Mouse (Mus musculus) gastrocnemius, adult 8-10 months (tissue): Measurements from ENCODE around the gene Spns1. TPM values are rescaled to one million over a fixed set of nuclear protein-coding genes. Genes with fewer than 3 reads are reported as not detected.

Experiments used
- DNase-seq, 2 experiments: peaks; one replicate each; pipeline ENCODE4 v3.0.0; 2022; ENCODE audit warnings: low spot score in 2 of 2
- total RNA-seq, 4 experiments: library from RNA; stranded (reverse); gene quantifications; 2 replicates each; pipeline ENCODE4 v1.2.4; 2022

Gene Spns1
- total RNA-seq, 4 experiments from 2014 or later, result 22.7 to 23.9 (median 22.8) TPM

DNA sequence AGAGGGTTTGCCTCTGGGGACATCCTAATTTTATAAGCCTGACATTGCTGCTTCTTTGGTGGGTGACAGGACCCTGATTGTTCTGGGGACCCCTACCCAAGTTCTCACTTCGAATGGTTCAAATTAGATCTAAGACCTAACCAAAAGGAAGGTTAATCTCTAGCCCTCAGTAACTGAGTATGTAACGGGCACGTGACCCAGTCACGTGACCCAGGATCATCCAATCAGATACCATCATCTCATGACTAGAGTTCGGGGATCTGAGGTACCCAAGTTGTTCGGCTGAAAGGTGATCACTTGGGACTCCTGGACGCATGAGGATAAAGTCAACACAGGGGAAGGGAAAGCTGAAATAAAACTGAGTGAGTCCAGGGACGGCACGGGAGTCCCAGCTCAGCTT is 4.2 kb downstream of the Spns1 start:
- no peak for DNase-seq

DNA sequence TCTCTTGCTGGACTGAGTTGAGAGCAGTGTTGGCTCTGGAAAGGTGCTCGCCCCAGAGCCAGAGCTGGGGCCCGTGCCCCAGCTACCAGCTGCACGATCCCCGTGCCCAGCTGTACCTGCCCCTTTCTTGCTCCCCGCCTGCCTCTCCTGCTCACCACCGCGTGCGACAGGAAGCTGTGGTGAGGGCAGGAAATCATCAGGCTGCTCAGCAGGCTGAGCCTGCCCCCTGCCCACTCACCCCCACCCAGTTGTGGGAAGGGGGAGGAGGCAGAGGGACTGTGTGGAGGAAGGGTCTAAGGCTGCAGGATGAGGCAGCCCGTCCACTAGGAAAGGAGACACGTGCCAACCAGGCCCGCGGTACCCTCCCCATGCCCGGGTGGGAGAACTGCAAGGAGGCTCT is 7.9 kb downstream of the Spns1 start, which contains the start of gene Lat:
TSS of gene Lat (minus strand) at position 178 of the 400 bp plus-strand sequence.
- DNase-seq, result no peak

DNA sequence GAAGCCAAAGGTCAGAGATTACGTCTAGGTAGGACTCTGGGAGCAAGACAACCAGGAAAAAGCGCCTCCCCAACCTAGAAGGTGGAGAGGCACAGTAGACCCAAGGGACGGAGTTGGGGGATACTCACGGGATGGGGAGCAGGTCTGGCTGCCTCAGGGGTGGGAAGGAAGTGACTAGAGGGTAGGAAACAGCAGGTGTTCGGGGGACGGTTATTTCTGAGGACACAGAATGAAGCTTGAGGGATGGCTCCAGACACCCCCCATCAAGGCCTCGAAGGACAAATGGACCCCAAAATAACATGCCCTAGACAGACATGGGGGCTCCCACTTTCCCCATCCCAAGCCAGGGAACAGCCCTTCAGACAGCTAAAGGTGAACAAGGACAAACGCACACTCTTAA is 8.9 kb downstream of the Spns1 start:
- no peak for DNase-seq

DNA sequence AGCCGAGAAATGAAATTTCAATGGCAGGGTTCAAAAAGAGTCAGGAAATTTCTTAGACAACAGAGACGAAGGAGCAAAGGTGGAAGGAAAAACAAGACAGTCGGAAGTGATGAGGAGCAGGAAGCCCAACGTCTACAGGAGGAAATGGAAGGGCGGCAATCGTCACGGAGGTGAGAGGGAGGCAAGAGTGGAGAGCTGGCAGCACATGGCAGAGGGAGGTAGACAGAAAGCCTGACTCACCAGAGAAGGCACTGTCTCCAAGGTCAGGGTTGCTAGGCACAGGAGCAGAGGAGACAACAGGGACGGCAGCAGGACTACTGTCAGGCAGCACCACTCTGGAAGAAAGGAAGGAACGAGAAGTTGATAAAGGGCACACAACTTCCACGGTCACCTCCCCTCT is 9.6 kb downstream of the Spns1 start:
- no peak for DNase-seq

DNA sequence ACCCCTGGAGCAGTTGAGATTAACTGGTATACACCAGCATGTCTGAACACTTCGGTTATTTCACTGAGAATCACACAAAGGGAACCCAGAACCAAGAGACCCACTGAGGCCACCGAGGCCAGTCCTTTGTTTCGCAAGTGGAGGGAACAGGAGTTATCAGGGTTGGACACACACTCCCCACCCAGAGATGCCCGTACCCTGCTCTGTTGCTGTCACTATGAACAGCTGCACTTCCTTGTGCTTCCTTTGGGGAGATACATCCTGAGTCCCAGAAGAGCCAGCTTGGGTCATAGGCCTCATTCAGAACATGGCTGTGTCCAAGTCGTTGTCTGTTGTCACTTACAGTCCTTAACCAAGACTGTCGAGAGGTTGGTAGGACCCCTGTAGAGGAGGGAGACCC is 14.2 kb downstream of the Spns1 start:
- DNase-seq, result no peak

DNA sequence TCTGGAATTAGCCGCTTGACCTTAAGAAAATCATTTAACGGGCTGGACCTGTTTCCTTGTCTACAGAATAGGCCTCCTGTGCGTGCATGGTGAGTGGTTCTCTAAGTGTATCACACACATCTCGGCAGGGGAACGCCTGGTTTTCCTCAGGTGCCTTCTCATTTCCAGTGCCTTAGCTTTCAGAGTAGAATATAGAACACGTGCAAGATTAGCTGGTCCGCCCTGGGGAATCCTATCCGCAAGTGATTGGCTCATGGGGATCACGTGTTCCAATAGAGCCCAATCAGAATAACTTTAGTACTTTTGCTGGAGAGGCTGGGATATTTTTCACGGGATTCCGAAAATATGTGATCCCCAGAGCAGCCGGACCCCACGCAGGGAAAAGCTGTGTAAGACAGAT is 18.2 kb downstream of the Spns1 start:
- DNase-seq, result no peak

DNA sequence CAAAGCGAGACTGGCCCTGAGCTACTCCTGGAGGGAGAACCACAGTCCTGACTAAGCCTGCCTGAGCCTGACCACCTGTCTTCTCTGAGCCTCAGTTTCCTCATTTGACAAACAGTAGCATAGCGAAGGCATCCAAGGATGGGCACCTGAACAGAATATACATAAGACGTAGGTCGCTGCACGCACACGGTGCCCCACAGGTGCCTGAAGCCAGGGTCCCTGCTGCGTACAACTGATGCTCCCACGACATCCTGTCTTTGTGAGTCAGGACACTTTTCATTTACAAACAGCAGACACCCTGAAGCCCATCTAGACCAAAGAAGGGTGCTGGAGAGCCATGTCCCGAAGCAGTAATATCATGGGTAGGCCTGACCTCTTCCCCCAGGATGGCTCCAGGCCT is 18.8 kb downstream of the Spns1 start:
- no peak for DNase-seq

DNA sequence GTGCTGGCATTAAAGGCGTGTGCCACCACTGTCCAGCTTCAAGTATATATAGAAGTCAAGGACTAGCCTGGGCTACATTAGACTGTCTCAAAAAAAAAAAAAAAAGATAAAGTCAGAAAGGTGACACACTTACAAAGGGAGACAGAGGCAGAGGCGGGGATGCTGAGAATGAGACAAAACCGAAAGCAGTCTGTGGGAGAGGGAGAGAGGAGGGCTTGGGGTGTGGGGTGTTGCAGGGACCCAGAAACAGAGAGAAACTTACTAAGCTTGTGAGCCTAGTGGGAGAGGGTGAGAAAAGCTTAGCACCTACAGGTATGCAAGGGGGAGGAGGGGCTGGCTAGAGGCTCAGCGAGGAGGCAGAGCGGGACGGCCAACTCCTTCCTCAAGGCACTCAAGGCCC is 19.4 kb downstream of the Spns1 start:
- DNase-seq, result no peak

DNA sequence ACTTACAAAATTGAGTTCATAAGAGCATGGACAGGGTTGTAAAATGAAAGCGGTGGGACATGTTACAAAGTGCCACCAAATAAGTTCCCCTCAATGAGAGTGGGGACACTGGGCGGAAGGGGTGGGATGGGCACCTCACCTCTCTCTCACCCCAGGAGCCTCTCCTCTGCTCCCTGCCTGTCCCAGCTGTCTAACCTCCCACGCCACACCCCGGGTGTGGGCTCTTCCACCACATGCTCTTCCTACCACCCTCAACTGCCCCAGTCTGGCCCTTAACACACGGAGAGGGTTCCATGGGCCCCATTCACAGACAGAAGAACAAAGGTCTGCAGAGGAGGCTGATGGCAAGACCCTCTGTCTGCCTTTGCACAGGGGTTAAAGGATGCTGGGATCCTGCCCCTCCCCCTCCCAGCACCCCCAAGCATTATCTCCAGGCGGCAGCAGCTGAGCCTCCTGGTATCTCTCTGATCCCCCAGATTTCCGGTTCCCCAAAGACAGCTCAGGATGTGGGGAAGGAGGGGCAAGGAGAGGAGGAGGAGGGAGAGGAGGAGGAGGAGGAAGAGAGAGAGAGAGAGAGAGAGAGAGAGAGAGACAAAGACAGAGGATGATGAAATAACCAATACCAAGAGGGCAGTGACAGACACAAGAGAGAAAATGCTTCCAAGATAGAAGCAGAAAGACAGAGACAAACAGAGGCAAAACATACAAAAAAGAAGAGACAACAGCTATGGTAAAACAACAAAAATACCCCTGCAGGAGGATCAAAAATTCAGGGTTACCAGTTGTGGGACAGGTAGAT is 20.3 kb downstream of the Spns1 start:
- DNase-seq, result no peak

DNA sequence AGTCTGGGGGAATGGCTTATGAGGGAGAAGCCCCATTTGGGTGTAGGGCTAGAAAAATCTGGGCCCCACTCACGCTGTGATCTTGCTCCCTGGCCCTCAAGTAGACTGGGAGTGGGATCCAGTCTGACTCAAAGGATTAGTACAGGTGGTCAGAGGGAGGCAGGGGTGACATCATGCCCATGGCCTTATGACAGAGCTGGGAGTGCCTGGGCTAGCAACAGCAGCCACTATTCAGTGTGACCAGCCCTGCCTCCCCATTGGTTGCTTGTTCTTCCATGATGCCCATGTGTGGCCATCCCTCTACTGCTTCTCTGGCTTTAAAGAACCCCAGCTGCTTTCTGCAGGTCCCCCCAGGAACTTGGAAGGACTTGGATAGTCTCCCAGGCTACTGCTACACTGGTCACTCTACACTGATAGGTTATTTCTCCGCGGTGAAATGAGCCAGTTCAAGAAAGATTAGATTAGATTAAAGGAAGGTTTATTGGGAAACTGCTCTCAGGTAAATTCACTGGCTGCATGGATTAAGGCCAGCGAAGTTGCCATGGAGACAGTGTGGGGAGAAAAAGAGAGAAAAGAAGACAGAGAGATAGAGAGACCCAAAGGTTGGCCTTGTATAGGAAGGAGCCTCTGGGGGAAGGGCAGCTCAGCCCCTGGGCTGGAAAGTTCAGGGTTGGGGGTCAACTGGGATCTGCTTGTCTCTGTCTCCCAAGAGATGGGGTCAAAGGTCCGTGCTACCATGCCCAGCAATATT is 21.2 kb downstream of the Spns1 start:
- DNase-seq, result no peak

DNA sequence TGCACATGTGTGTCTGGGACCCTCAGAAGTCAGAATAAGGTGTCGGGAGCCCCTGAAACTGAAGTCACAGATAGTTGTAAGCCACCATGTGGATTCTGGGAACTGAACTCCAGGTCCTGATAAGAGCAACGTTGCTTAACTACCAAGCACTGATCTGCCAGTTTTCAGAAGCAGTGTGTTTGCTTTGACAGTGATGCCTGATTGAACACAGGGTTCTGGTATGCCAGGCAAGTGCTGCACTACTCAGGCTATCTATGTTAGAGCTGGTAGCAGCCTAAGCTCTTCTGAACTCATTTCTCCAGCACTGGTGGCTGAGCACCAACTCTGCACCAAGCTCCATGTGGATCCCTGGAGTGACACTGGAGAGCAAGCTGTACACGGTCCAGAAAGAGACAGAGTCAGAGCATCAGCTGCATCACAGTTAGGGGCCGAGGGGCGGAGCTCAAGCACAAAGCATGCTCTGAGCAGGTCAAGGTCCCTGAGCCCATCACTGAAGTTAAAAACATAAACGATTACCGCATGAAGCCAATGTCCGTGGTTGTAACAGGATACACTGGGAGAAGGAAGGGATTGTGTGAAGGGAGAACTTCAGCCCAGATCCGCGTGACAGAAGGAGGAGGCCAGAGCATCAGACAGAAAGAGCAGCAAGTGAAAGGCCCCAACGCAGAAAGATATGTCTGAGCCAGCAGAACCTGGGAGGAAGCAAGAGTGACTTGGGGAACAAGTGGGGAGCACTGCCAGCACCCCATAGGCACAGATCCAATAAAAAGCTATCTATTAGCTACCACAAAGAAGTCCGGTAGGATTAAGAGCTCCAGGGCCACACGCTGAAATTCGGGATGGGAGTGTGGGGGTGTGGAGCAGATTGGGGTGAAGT is 22.3 kb downstream of the Spns1 start:
- no peak for DNase-seq

DNA sequence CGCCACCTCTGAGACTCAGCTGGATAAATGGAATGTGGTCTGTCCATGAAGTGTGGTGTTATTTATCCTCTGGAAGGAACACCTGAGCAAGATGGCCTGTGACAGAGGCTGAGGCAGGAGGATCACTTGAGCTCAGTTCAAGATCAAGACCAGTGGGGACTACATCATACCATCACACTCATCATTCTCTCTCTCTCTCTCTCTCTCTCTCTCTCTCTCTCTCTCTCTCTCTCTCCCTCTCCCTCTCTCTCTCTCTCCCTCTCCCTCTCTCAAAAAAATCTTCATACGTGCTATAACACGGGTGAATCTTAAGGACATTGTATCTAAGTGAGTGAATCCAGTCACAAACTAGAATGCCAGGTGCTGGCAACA is 23.3 kb downstream of the Spns1 start:
- no peak for DNase-seq

DNA sequence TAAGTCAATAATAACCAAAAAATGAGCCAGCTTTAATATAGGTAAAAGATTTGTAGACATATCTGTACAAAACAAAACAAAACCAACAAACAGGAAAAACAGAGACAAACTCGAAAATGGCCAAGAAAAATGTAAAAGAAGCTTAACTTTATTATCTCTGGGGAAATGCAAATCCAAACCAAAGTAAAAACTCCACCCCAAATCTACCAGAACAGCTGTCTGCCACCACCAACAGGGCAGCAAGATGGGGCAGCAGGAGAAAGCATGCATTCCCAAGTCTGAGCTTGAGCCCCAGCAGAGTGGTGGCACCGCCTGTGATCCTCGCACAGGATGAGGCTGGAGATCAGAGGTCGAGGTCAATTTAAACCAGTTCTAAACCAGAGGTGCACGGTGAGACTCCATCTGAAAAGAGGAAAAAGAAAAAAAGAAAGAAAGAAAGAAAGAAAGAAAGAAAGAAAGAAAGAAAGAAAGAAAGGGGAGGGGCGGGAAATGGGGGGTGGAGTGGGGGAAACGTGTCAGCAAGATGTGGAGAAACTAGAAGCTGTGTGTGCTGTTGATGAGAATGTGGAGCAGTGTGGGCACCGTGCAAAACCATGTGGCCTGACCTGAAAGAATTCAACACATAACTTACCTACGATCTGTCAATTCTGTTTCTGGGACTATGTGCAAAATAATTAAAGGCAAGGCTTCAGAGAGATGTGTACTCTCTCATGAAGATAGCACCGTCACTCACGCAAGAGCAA is 23.8 kb downstream of the Spns1 start:
- DNase-seq, result no peak

DNA sequence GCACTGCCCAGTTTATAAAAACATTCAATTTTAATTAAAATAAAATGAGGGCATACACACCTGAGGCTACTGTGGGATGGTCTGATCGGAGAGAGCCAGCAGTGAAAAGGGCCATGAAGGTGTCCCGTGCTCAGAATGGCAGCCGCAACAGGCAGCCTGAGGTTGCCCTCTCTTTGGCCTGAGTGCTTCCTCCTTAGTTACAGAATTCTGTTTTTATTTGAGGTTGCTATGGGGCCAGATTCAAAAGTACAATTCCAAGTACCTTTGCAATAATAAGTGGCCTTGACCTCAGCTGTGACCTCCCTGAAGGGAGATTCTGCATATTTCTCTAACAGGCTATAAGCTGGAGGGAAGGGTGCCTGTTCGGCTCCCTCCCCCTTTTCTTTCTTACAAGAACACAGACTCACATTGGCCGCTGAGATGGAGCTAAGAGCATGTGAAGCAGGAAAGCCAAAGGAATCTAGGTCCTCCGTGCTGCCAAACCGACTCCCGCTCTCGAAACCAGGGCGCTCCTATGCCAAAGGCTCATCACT is 25.8 kb downstream of the Spns1 start:
- DNase-seq, result no peak

DNA sequence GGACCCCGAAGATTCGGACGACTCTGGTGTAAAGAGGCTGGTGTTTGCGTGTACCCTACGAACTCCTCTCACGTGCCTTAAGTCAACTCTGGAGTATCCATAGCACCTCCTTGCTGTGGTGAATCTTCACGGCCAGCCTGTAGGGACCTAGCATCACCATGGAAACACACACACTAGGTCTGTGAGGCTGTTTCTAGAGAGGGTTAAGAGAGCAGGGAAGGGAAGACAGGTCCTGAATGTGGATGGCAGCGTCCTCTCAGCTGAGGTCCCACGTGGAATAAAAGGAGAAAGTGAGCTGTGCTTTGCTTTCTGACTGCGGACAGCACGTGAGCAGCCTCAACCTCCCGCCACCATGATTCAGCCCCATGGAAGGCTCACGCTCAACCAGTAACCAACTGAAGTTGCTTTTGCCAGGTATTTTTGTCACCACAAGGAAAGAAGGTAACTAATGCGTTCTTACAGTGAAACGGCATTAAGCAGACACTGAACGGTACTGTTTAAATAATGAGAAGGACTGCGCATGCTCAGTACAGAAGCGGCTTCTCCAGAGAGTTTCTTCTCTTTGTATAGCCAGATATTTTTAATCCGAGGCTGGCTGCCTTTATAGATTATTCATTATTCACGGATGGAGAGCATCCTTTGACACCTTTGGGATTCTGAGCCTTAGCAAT is 26.4 kb downstream of the Spns1 start:
- no peak for DNase-seq

DNA sequence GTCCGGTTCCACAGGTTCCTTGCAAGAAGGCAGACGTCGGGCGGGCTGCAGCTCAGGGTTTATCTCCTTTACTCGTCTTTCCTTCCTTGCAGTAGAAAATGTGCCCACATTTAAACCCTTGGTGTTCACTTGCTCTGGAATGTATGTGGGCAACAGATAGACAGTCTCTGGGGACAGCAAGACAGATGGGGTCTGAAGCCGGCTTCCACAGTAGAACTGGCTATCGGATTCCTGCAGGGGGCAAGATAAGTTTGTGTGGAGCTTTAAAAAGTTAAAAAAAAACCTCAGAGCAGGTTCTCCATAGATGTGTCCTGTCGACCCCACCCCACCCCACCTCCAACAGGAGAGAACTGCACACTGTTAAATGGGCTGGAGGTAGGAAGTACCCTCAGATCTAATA is 29.0 kb downstream of the Spns1 start:
- DNase-seq, result no peak

DNA sequence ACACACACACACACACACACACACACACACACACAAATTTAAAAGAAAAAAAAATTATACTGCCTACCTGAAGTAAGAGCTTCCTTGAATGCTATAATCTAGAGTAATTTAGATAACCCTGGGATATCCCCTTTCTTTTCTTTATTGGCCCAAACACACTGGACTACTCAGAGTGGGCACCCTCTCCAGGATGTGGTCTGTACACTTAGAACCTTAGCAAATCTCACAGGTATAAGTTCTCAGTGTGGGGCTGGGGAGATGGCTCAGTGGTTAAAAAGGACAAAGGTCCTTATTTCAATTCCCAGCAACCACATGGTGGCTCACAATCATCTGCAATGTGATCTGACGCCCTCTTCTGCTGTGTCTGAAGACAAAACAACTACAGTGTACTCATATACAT is 30.2 kb downstream of the Spns1 start:
- no peak for DNase-seq

DNA sequence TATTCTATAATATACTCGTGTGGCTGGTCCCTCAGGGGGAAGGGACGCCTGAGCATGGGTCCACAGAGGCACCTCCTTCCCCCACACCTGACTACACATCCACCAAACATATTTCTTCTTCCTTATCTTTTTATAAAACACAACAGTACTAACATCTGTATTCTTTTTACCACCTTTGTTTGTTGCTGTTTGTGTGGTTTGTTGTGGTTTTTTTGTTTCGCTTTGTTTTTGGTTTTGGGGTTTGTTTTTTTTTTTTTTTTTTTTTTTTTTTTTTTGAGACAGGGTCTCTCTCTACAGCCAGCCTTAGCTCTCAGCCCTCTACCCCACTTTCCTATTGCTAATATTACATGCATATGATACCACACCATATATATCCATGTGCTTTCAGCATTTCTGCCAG is 31.3 kb downstream of the Spns1 start:
- DNase-seq, result no peak

DNA sequence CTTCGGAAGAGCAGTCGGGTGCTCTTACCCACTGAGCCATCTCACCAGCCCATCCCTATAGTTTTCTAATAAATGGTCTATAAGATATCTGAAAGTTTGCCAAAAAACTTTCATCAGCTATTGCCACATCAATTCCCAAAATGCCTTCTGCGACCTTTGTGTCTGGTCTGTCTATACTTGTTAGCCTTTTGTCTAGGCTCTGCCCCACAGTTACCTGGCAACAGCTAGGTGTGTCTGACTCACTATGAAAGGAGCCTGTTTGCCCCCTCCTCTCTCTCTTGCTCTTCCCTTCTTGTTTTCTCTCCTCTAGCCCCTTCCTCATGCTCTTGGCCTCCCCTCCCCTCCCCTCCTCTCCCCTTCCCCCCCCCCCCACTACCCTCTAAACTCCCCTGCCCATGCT is 31.7 kb downstream of the Spns1 start:
- DNase-seq, result no peak

DNA sequence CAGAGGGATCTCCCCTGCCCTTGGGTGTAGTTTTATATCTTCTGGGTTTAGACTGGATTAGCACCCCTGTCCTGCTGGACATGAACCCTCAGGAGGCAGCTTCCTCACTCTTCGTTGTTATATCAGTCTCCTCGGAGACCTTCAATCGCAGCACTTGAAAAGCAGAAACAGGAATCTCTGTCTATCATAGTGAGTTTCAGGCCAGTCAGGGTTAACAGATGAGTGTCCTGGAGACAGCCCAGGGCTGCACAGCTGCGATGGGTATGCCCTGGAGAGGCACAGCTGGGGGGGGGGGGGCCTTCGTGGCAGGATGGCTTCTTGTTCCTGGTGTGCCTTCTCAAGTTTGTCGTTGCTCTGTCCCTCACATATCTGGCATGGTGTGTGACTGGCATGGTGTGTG is 36.4 kb downstream of the Spns1 start:
- no peak for DNase-seq
